Mouse (Mus musculus) bone marrow macrophage, adult 2 months (primary cell): ENCODE measurements around the gene Ipcef1.

Experiments used
- CTCF ChIP-seq: IDR thresholded peaks from 2 replicates; pipeline ENCODE4 v1.5.1; 2012; ENCODE audit warnings: low read depth, mild to moderate bottlenecking, low read length, moderate library complexity
- POLR2A ChIP-seq: IDR thresholded peaks from 2 replicates; pipeline ENCODE4 v1.6.1; 2012; ENCODE audit warnings: mild to moderate bottlenecking, low read depth, low read length, borderline replicate concordance

DNA sequence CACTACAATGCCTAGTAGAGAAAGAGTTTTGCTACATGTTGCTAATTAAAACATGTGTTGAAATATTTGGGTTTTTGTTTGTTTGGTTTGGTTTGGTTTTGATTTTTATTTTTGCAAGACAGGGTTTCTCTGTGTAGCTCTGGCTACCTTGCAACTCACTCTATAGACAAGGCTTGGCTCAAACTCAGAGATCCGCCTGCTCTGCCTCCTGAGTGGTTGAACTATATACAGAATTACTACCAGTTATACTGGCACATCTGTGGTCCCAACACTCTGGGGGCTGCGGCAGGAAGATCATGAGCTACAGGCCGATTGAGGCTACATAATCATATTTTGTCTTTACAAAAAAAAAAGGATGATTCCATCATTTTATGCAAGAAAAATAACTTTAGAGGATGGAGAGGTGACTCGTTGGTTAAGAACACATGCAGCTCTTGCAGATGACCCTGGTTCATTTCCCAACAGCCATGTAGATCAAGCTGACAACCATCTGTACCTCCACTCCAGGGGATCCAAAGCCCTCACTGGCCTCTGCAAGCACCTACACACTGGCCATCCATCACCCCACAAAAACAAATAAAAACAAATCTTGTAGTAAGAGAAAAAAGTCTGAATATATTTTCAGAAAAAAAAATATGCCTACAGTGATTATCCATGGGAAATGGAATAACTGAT, 53.6 kb downstream of the Ipcef1 start:
- no peak for TF ChIP-seq CTCF
- TF ChIP-seq POLR2A: no peak
